Mouse (Mus musculus): ENCODE results near the gene Atp10b.

DNA sequence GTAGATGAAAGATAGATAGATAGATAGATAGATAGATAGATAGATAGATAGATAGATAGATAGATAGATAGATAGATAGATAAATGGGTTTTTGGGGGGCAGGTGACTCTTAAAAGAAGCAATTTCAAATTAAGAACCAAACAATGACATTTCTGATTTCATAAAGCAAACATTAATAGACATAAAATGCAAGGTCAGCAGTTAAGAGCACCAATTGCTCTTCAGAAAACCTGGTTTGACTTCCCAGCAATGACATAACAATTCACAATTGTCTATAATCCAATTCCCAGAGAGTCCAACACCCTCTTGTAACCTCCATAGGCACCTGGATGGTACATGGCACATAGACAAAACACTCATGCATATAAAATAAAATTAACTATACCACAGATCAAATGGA is 124.2 kb downstream of the Atp10b start:
- TF ChIP-seq CTCF (IDR thresholded peaks at IDR 0.05; ENCODE audit: low read depth): no peak
- no peak for TF ChIP-seq EP300 (IDR thresholded peaks at IDR 0.05; ENCODE audit: low read depth)
